Mouse (Mus musculus) fat pad, adult 2 months (tissue): Measurements from ENCODE around the gene Ldhal6b.

Experiments used
- DNase-seq: peaks from one replicate; pipeline ENCODE4 v3.0.0-alpha.2; 2011; ENCODE audit warnings: low read depth, low spot score; ENCODE audit errors: extremely low read depth

Ldhal6b gene

GRCm38 (mm10) chr17:5411205-5411604 lies 7.4 kb downstream of the Ldhal6b start:
- no peak for DNase-seq

- no peak for DNase-seq
Measured at GRCm38 (mm10) chr17:5410336-5410735, 8.2 kb downstream of the Ldhal6b start.

DNA sequence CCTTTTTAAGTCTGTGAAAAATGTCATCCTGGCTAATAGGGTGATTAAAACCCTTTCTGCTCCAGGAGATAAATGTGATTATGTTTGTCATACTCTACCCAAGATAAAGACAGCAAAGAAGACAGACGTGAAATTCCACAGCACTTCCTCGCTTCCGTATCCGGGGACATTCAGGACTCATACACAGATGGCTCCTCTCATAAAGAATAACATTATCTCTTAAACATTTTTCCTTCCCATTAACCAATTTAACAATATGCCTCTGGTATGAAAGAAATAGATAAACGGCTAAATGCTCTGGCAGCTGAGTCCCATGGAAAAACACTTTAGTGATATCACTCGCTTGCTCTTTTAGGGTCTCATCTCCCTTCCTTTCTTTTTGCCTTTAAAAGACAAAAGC lies 11.5 kb downstream of the Ldhal6b start:
- DNase-seq: no peak

- no peak for DNase-seq
Measured at GRCm38 (mm10) chr17:5406566-5406965, 12.0 kb downstream of the Ldhal6b start.

- DNase-seq: no peak
Measured at GRCm38 (mm10) chr17:5403885-5404284, 14.7 kb downstream of the Ldhal6b start.

GRCm38 (mm10) chr17:5402624-5403023 lies 15.9 kb downstream of the Ldhal6b start:
- DNase-seq: no peak

DNA sequence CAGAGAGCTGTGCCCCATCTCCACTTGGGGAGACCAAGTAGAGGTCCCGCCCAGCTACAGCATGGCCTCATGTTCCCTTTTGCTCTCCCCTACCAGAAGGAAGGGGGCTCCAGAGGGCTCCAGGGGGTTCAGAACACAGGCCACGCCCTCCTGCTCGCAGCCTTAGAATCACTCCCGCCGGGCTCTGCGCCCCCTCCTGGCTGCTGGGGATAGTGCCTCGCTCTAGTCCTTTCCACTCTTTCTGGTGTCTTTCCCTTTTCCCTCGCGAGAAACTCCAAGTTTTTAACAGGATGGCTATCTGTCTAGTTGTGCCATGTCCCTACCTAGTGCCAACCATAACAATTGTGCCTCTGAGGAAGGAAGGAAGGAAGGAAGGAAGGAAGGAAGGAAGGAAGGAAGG lies 16.5 kb downstream of the Ldhal6b start:
- DNase-seq: no peak

- no peak for DNase-seq
Measured at GRCm38 (mm10) chr17:5401288-5401687, 17.3 kb downstream of the Ldhal6b start.

DNA sequence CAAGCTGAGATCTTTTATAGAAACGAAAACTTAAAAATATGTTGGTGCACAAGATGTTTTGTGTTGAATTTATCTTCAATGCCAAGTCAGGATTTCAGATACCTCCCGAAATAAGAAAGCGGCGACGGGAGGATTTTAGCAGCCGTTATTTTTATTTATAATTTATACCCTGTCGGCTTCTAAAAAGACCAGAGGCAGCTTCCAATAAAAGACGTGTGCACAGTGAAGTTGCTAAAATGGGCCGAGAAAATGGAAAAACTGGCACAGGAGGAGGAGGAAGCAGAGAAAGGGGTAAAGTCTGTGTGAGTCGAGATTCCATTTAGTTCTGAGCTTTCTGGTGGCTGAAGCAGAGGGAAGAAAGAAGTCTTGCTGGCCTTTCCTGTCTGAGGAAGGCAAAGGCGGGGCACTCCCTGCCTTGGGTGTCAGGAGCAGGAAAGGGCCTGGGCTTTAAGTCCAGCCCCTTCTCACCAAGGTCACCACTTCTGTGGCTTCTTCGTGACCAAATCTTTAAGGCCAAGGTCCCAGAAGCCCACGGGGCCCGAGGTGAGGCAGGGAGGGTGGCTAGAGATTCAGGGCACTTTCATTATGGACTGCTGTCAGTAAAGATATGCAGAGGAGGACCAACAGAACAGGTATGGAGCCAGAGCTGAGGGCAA lies 18.0 kb downstream of the Ldhal6b start:
- DNase-seq: no peak

DNA sequence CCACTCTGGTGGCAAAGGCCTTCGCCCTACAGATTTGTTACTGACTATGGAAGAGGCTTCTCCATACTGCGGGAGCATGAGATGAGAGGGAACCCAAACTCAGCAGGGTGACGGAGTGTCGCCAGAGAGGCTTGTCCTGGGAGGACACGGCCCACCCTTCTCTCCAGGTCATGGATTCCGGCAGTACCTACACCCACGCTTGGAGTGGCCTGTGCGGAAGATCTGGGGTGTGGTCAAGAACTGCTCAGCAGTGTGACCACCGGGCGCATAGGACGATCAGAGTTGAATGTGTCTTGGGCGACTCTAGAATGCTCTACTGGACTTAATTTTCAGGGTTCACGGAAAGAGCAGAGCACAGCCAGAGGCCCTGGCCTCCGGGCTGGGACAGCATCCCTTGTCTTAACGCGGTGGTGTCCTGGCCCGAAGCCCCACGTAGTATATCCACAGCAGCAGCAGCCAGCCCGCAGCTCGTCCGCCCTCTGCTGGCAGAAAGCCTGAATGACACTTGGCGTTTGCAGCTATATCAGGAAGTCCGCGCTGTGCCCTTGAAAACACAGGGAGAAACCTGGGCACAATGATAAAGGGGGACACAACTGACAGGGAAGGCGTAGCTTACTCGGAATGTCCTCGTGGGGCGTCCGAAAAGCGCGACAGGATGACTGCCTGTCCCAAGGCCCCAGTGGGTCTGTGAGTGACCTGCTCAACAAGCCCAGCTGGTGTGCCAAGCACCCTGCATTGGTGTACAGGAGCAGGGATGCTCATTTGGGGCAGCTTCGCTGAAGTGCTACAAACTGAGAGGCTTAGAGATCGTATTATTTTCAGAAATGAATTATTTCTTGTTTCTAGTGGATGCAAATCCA lies 21.2 kb downstream of the Ldhal6b start:
- DNase-seq: no peak

DNA sequence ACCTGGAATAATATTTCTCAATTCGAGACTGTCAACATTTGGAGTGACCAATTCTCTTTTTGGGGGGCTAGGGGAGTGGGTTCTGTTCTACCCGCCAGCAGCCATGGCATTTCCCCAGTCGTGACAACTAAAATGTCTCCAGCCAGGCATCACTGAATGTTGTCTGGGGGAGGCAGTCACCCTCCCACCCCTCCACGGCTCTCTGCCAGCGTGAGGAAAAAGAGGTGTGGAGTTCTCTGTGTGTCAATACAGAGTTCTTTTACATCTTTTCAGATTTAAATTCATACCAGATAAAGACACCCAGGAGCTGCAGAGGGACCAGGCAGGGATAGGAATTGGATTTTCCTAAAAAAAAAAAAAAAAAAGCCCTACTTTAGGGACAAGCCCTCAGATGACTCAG lies 22.4 kb downstream of the Ldhal6b start:
- no peak for DNase-seq

GRCm38 (mm10) chr17:5395454-5396205 lies 22.9 kb downstream of the Ldhal6b start:
- peak; percentile 98 for DNase-seq

- no peak for DNase-seq
Measured at GRCm38 (mm10) chr17:5390682-5391081, 27.9 kb downstream of the Ldhal6b start.

GRCm38 (mm10) chr17:5388351-5388750 lies 30.2 kb downstream of the Ldhal6b start:
- no peak for DNase-seq

DNA sequence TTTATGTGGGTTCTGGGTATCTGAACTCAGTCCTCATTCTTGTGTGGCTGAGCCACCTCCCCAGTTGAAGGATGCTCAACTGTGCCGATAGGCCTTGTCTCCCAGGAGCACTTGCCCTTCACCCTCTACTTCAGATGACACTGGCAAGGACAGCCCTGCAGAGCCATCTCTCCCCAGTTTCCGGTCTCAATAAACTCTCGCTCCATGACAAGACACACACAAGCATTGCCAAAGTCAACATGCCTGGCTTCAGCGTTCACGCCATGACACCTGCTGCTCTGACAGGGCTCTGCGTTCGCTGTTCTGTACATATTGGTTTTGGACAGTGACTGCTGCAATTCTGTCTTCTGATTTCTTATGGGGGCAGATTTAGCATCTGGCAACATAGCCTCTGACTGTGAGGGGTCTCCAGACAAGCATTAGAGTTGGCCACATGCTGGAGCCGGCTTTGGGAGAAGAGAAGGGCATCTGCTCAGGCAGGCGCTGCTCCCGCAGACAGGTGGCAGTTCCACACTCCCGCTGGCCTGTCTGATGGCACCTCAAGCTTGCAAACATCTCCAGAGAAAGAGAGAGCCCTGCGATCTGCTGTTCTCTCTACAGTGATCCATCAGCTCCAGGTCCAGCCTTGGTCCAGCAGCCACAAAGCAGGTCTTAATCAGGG lies 31.6 kb downstream of the Ldhal6b start:
- no peak for DNase-seq

DNA sequence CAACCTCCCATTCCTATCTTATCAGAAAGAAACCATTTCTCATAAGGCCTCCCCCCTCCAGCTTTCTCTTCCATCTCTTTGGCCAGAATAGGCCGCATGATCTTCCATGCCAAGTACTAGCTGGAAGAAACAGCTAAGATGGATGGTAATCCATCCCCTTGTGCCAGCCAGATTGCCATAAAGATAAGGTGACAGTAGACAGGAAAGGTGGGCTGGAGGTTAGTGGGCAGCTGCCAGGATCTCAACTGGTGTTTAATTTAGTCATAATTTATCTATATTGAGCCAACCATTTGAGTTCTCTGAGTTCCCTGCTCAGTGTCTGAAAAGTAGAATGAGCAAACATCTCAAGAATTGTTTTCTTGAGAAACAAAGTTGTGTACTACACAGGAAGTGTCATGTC lies 32.9 kb downstream of the Ldhal6b start:
- DNase-seq: peak; percentile 80

GRCm38 (mm10) chr17:5377930-5378310 lies 40.6 kb downstream of the Ldhal6b start:
- peak; percentile 98 for DNase-seq

DNA sequence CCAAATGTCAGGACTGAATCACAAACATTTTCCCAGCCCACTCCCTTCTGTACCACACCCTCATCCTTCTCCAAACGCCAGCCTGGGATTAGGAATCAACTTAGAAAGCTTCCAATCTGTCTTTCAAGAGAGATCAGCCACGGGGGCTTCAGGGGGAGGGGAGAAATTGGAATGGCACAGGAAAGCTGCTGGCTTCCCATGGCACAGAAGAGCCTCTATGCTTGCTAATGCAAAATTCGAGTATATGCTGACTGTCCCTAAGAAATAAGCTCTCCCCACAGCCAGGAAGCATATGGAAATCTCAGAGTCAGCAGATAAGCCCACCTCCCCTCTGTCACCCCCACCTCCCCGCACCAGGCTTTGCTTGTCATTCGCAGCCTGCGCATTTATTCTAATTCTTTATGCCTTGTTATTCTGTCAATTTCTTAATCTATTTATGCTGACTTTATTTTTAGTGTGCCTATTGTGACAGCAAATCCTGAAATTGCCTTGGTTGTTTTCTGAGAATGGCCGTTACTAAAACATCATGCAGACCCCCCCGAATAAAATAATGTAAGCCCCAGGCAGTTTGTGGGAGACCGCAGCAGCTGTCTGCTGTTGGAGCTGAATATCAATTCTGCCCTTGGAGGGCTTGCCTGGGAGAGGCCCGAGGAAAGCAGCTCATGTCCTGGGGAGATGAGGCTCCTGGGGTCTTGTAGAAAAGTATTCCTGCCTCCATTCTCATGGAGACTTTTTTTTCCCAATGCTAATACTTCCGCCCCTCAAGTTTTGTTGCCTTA lies 41.2 kb downstream of the Ldhal6b start:
- DNase-seq: no peak

GRCm38 (mm10) chr17:5372951-5373350 lies 45.6 kb downstream of the Ldhal6b start:
- no peak for DNase-seq

DNA sequence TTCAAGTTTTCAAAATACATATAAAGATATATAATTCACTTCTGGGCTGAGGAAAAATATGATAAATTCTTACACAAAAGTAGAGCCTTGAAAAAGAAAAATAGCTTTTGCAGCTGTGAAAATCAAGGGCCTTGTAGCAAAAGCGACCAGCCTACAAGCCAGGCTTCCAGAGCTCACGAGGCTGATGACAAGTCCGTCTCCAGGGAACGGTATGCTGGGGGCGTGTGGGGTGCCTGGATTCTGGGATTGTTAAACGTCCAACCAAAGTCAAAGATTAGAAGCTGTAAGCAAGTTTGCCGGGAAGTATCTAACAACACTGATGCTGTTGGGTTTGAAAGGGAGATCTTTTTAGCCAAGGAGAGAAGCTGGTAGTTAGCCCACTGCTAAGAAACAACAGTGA lies 47.0 kb downstream of the Ldhal6b start:
- DNase-seq: no peak
